Mouse (Mus musculus) brain, embryonic 18.5 days (tissue): ENCODE results near the gene Cacna1e.

ENCODE experiments used
- DNase-seq: peaks from one replicate; pipeline ENCODE4 v3.0.0-alpha.2; 2012; ENCODE audit warnings: low read depth, low spot score

The Cacna1e gene

GRCm38 (mm10) chr1:154632886-154633285, 251.4 kb downstream of the Cacna1e start:
- no peak for DNase-seq

- DNase-seq, result no peak
Measured at GRCm38 (mm10) chr1:154622666-154623653, 261.3 kb downstream of the Cacna1e start.

- DNase-seq, result no peak
Measured at GRCm38 (mm10) chr1:154617743-154618455, 266.4 kb downstream of the Cacna1e start.

- no peak for DNase-seq
Measured at GRCm38 (mm10) chr1:154615759-154616158, 268.5 kb downstream of the Cacna1e start.

- DNase-seq, result no peak
Measured at GRCm38 (mm10) chr1:154608516-154608915, 275.8 kb downstream of the Cacna1e start.

GRCm38 (mm10) chr1:154607406-154607805, 276.9 kb downstream of the Cacna1e start:
- no peak for DNase-seq

GRCm38 (mm10) chr1:154605601-154606000, 278.7 kb downstream of the Cacna1e start:
- no peak for DNase-seq

GRCm38 (mm10) chr1:154603781-154604180, 280.5 kb downstream of the Cacna1e start:
- DNase-seq, result no peak

- no peak for DNase-seq
Measured at GRCm38 (mm10) chr1:154602531-154602930, 281.8 kb downstream of the Cacna1e start.

- no peak for DNase-seq
Measured at GRCm38 (mm10) chr1:154582516-154582915, 301.8 kb downstream of the Cacna1e start.

- no peak for DNase-seq
Measured at GRCm38 (mm10) chr1:154579929-154580328, 304.4 kb downstream of the Cacna1e start.

- DNase-seq, result no peak
Measured at GRCm38 (mm10) chr1:154578748-154579147, 305.6 kb downstream of the Cacna1e start.

GRCm38 (mm10) chr1:154576418-154576817, 307.9 kb downstream of the Cacna1e start:
- DNase-seq, result no peak

- no peak for DNase-seq
Measured at GRCm38 (mm10) chr1:154566026-154566425, 318.3 kb downstream of the Cacna1e start.

- peak; percentile 26 for DNase-seq
Measured at GRCm38 (mm10) chr1:154555811-154556210, 328.5 kb downstream of the Cacna1e start.

- no peak for DNase-seq
Measured at GRCm38 (mm10) chr1:154553132-154553531, 331.2 kb downstream of the Cacna1e start.

GRCm38 (mm10) chr1:154537445-154537844, 346.9 kb downstream of the Cacna1e start:
- no peak for DNase-seq

GRCm38 (mm10) chr1:154536763-154537162, 347.5 kb downstream of the Cacna1e start:
- no peak for DNase-seq

GRCm38 (mm10) chr1:154532987-154533940, 351.0 kb downstream of the Cacna1e start:
- DNase-seq, result peak; percentile 36

- DNase-seq, result no peak
Measured at GRCm38 (mm10) chr1:154529666-154530065, 354.6 kb downstream of the Cacna1e start.

- DNase-seq, result no peak
Measured at GRCm38 (mm10) chr1:154528803-154529202, 355.5 kb downstream of the Cacna1e start.
